Mouse (Mus musculus): Measurements from ENCODE around the gene Prkg1.

- no peak for TF ChIP-seq CTCF (IDR thresholded peaks at IDR 0.05; ENCODE audit: low read depth)
- no peak for TF ChIP-seq EP300 (IDR thresholded peaks at IDR 0.05; ENCODE audit: low read depth)
Measured at GRCm38 (mm10) chr19:30613150-30613865, 1151.5 kb downstream of the Prkg1 start.
